Mouse (Mus musculus): ENCODE results near the gene Casd1. TPM values are rescaled to one million over a fixed set of nuclear protein-coding genes. Genes with fewer than 3 reads are reported as not detected.

The Casd1 gene
- 10 to 100 TPM; 21.7 to 26.0 TPM for total RNA-seq (2021)

DNA sequence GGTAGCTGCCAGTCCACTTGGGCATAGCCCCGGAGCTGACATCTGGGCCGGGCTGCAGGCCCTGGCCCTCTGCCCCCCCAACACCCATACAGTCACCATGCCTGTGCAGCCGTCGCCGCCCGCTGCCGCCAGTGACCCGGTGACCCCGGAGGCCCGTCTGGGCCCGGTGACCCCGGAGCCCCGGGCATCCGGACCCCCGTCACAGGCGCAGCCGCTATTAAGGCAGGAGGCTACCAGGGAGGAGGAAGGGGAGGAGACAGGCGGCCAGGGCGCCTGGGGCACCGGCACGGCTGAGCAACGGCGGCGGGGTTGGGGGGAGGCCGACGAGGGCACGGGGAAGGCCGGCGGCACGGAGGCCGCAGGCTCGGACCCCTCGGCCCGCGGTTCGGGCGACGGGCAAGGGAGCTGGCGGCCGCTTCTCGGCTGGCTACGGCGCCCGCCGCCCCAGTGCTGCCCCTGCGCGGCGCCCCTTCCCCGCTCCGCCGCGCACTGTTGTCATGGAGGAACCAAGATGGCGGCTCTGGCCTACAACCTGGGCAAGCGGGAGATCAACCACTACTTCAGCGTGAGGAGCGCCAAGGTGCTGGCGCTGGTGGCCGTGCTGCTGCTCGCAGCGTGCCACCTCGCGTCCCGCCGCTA, at the start of gene Casd1:
Gene Casd1, plus strand, starts transcription at position 182 of the 639 bp plus-strand sequence.
- intact Hi-C loops (cut with DNase I): no loop called here
- peak; percentile 41 for DNase-seq (ENCODE audit: low spot score)

DNA sequence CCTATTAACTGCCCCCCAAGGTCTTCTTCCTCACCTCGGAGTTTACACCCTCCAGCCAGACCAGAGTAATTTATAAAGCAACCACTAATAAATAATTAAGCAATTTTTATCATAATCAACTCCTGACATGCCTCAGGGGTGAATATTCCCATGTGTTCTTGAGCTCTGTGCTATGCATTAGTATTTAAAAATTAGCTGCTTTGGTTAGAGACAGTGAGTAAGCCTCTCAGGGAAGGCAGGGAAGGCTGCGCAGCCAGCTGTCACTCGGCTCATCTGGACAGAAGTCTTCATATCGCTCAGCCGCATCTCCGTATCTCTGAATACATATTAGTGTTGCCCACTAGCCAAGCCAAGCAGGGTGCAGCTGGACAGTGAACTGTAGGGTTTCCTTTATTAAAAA, 45.3 kb upstream of the Casd1 start:
- no peak for DNase-seq (ENCODE audit: low spot score)
- intact Hi-C loops (cut with DNase I): loop anchor here (5.0 to 10.0 kb wide), 2 partner anchors 349 to 827 kb away; partner anchors contain the start of genes Asb4 and Ppp1r9a

DNA sequence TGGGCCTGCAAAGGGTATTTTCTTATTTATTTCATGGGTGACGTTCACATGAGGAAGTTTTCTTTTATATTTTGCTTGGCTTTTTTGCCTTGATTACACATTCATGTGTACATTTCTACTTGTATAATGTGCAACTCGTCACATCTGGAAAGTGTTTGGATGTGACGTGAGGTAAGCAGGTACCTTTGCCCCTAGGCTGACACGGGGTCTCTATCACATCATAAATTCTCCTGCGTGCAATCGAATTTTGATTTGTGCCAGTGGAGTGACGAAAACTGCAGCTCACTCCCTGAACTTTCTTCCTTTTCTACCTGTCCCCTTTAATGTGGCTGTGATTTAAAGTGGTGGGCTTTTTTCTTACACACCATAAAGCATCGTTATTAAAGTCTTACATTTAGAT, 43.6 kb upstream of the Casd1 start:
- intact Hi-C loops (cut with DNase I): loop anchor here (5.0 to 10.0 kb wide), 2 partner anchors 348 to 825 kb away; partner anchors contain the start of genes Asb4 and Ppp1r9a
- no peak for DNase-seq (ENCODE audit: low spot score)

DNA sequence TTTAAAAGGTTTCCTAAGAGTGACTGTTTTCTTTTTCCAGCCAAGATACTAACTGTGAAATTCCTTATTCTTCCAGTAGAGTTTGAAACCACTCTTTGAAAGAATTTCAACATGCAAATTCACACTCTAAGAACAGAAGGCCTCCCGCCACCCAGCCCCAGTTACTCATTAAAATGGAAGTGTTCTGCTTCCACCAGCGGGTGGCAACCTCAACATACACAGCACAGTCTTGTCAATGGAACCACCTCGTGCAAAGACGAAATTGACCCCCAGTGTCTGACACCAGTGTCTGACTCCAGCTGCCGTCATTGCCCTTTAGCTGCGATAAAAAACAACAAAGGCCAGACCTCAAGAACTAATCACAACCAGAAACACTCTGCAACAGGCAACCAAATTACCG, 43.0 kb upstream of the Casd1 start:
- intact Hi-C loops (cut with DNase I): loop anchor here (5.0 to 10.0 kb wide), 2 partner anchors 347 to 825 kb away; partner anchors contain the start of genes Asb4 and Ppp1r9a
- DNase-seq (ENCODE audit: low spot score): peak; percentile 8

DNA sequence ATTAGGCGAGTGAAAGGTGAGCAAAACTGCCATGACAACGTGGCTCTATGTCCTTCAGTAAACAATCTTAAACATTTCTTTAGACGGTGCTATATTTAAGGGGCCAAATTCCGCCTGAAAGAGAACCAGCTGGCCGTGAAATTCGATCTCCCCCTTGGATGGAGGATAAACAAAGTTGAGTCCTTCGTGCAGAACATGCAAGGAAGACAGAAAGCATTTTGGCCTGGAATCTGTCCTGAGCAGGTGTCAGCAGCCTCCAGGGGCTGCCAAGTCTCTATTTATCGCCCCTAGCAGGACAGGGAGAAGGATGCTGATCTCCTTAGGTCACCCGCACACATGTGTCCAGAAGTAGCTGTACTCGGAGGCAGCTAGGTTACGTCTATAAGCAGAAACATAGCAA, 39.5 kb upstream of the Casd1 start:
- intact Hi-C loops (cut with DNase I): no loop called here
- no peak for DNase-seq (ENCODE audit: low spot score)

DNA sequence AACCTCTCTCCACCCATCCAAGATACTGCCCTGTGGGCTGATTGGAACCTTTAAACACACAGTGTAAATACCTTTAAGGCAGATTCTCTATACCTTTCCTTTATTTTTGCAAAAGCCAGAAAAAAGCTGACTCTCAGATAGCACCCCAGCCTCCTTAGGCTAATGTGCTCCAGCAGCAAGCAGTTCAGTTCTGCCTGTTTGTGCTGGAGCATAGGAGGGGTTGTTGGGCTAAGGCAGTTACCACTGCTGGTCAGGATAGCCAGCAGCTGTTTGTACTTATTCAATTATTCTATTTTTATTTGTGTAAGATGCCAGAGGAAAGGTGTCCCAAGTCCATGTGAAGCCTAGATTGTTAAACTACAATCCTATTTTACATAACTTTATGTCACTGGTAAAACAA, 39.0 kb upstream of the Casd1 start:
- intact Hi-C loops (cut with DNase I): no loop called here
- DNase-seq (ENCODE audit: low spot score): no peak

DNA sequence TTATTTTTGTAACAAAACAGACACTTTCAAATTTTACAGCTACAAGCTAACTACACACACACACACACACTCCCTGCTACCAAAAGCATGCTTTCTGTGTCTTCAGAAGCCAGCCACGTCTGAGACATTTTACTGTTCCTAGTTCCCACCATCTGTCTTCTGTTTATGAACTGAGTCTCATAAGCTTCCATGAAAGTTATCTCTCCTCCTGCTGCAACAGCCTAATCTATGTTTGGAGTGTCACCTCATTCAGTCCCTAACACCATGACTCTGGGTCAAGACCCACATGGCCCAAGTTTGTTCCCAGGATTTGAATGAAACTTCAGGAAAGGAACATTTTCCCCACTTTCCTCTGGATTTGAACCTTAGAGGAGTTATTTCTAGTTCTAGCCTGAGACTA, 38.2 kb upstream of the Casd1 start:
- intact Hi-C loops (cut with DNase I): no loop called here
- DNase-seq (ENCODE audit: low spot score): no peak

DNA sequence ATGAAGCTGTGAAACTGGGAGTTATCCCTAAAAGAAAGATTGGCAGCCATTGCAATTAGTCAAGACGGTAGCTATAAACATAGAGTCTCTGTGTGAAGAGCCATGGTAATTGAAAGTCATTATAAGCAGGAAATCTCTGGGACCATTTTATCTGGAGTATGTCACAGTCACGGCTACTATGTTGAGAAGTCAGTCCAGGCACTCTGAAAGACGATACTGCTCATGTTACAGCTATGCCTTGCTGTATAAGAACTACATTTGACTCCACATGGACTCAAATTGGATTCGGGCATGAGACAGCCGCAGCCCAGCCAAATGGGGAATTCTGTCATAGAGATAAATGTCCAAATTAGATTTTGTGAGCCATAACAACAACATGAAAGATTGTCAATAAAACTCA, 37.2 kb upstream of the Casd1 start:
- DNase-seq (ENCODE audit: low spot score): no peak
- intact Hi-C loops (cut with DNase I): no loop called here

DNA sequence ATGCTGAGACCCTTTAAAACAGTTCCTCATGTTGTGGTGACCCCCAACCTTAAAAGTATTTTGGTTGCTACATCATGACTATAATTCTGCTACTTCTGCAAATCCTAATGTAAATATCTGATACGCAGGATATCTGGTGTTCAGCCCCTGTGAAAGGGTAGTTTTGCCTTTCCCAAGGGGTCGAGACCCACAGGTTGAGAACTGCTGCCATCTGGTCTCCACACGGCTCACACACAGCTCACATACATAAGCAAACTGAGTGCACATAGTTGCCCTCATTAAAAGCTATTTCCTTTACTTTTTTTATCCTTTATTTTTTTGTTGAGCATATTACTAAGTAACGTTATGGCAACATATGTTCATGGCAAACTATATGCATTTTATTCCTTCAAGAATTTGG, 30.2 kb upstream of the Casd1 start:
- intact Hi-C loops (cut with DNase I): no loop called here

DNA sequence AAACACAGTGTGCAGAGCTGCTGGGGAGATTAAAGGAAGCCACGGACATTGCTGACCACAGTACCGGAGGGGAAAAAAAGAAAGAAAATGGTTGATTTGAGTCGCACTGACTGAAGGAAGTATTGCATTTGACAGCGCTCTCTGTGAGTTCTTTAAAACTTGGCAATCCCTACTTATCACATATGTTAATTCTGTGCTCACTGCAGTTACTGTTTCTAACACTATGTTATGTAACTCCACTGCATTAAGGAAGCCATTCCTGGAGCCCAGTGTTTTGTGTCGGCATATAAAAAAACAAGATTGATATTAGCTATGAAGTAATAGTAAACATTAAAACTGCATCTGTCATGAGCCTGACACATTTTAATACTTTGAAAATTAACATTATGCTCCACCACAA, 22.9 kb upstream of the Casd1 start:
- intact Hi-C loops (cut with DNase I): no loop called here
- no peak for DNase-seq (ENCODE audit: low spot score)

More for the DNA sequence above, 30.2 kb upstream of the Casd1 start:
- DNase-seq (ENCODE audit: low spot score): no peak

DNA sequence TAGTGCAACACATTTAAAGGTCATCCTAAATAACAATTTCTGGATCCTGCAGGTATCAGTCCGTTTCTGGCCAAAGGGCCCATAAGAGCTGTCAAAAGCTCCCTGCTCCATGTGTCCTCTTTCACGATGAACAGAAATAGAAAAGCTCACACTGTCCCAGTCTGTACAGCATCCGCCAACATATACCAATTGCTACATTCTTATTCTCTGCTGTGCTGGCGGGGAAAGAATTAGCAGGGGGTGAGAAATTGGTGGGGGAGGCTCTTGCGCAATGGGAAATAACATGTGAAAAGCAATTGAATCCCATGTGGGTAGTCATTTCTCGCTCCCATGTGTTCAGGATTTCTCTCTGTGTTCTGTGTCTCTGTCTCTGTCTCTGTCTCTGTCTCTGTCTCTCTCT, 22.3 kb upstream of the Casd1 start:
- DNase-seq (ENCODE audit: low spot score): no peak
- intact Hi-C loops (cut with DNase I): no loop called here

DNA sequence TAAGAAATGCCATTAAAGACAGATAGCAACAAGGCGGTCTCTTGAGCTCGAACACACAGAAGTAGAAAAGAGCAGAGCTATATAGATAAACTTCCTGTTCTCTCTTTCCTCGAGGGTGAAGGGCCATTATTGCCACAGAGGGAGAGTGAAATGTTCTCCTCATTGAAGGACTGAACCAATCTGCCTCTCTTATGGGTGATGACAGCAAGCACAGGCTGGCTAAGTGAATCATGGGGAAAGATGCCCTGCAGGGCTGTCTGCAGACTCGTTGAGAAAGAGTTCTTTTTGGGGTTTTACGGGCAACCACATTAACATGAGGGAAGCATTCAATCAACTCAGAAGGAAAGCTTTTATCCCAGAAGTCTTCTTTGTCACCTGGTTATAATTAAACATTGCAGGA, 21.0 kb upstream of the Casd1 start:
- intact Hi-C loops (cut with DNase I): no loop called here
- DNase-seq (ENCODE audit: low spot score): no peak

DNA sequence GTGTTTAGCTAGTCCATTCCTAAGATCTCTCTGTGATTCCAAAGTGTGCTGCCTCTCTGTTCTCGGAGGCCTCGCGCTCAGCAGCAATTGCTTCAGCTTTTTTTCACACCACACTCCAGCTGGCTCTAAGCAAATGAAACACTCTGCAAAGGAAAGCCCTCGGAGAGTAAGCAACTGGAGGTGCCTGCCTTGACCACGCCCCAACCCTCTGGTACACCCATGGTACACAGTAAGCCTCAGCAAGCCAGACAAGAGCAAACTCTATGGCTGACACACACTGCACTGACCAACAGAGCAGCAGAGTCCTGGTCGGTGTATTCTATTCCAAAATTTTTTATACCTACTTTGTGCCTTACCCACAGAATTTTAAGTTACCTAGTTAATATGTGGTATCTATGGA, 17.2 kb upstream of the Casd1 start:
- no peak for DNase-seq (ENCODE audit: low spot score)

DNA sequence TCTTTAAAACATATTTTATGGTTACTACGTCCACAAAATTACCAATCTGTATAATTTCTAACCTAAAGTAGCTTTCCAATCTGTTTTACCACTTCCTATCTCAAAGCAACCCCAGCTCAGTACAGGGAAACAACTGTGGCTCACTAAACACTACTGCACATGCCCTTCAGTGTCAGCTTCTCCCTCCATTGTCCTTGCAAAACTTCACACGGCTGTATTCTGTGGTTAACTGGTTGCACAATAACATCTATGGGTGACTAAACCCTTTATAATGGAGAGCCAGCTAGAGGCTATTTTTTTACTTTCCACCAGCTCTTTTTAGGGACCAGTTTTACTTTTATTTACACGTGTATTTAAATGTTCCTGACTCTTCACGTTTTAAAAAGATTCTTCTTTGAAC, 12.7 kb upstream of the Casd1 start:
- no peak for DNase-seq (ENCODE audit: low spot score)
- intact Hi-C loops (cut with DNase I): no loop called here

More for the DNA sequence above, 17.2 kb upstream of the Casd1 start:
- intact Hi-C loops (cut with DNase I): no loop called here

DNA sequence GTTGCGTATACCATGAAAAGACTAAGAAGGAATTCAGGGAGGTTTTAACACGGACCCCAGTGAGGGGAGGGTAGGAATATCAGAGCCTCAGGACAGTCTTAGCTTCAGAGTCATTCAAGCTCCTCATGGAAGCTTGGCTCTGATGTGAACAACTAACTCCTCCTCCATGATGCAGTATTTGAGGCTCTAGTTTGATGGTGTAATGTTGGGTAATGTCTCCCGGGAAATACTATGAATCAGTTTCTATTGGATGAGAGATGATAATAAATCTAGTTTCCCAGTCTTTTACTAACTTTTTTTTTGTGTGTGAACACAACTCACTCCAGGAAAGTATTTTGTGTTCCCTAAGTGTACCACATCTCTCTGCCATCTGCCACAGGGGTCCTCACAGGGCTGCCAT, 11.9 kb upstream of the Casd1 start:
- no peak for DNase-seq (ENCODE audit: low spot score)
- intact Hi-C loops (cut with DNase I): no loop called here

DNA sequence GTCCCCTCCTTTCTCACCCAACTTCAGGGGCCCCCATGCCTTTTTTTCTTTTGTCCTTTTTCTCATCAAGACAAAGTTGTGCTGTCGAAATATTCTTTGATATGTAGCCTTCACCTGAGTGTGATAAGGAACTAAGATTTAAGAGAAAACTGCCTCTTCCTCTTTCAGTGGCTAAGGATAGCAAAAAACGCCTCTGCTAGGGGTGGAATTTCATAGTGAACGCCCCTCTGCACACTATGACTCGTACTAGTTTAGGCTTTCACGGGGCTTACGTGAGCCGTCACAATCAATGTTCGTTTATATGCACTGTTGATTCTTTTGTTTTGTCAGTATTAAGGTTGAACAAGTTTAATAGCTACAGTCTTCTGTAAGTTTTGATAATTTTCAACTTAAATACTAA, 10.6 kb upstream of the Casd1 start:
- intact Hi-C loops (cut with DNase I): no loop called here
- no peak for DNase-seq (ENCODE audit: low spot score)

DNA sequence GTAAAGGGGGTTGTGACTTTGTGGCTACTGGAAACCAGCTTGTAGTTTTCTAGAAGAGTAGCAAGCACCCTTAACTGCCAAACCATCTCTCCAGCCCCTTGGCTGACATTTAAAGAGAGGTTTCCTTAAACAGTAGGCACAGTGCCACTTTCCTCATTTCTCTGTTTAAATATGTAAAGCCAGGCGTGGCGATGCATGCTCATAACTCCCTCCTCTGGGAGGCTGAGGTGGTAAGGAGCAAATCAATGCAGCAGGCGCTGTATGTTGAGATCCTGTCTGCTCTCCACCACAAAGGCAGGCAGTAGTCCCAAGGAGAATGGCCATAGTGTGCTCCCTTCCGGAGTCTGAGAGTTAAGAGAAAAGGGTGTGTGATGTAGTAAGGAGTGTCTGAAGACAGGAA, 2.9 kb upstream of the Casd1 start:
- no peak for DNase-seq (ENCODE audit: low spot score)
- intact Hi-C loops (cut with DNase I): no loop called here

DNA sequence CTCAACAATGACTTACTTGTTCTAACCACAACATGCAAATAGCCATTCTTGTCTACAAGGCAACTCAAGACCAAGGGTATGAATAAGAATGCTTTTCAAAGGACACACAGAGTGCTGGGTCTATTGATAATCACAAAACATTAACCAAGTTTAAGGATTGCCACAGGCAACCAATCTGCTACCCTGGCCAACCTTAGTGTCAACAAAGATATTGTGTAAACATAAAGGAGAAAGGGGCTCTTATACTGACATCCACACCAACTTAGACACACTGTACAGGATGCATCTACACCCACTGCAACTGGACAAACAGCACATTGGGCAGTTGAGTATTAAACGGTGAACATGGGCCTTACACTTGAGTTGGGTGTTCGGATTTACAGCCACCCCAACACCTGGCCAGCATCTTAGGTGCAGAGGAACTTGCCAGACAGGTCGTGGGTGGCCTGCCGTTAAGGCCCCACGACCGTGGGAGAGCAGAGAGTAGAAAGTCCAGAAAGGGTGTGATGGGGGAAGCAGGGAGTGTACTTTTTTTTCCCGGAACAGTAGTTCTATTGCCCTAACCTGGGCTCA, 468 bp upstream of the Casd1 start:
- intact Hi-C loops (cut with DNase I): no loop called here
- DNase-seq (ENCODE audit: low spot score): no peak

DNA sequence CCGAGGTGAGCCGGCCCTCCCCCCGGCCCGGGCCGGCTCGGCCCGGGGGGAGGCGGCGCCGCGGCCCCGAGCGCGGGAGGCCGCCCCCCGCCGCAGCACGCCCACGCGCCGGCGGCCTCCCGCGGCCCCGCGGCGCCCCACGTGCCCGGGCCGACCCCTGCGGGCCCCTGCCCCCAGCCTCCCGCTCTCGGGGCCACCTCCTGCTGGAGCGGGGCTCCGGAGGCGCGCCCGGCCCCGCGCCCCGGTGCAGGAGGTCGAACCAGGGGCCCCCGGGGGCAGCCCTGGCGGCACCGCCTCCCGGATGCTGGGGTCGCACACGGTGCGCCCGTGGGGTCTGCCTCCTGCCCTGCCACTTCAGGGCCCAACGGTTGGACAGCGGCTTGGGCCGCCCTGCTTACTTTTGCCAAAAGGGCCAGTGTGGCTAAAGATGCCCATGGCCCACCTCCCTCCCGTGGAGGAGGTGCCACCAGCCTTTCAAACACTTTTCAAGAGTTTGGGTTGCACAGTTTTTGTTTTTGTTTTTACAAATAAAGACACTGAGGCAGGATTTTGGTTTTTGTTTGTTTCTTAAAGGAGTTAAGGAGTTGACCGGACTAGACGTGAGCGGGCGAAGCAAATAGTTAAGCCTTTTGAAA, 775 bp downstream of the Casd1 start:
- intact Hi-C loops (cut with DNase I): no loop called here
- DNase-seq (ENCODE audit: low spot score): peak; percentile 6

DNA sequence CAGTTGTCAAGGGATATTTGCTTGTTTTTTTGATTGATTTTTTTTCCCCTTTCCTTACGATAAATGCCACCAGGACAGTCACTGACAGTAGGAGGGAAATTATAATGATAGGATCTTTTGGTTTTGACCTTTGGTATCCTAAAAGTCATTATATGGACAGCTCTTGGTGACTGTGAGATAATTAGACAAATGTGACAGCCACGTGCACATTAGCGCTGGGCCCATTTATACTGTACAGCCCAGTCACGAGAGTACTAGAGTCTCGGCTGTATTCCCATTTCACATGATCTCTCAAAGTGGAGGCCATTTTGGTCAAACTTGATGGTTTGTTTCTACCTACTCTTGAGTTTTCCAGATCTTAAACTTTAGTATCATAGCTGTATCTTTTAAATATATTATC, 1.4 kb downstream of the Casd1 start:
- no peak for DNase-seq (ENCODE audit: low spot score)
- intact Hi-C loops (cut with DNase I): no loop called here

DNA sequence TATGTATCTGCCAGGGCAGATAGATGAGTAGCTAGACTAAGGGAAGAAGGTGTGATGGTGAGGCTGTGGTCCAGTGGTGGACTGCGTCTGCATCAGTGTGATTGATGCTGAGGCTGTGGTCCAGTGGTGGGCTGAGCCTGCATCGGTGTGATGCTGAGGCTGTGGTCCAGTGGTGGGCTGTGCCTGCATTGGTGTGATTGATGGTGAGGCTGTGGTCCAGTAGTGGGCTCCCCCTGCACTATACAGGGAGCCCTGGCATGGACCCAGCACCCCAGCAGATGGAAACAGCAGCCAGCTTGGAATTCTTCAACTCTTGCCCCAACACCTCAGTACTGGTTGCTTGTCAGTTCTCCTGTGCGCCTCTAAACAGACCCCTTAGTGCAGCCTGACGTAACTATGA, 5.8 kb downstream of the Casd1 start:
- intact Hi-C loops (cut with DNase I): no loop called here

More for the DNA sequence above, 5.8 kb downstream of the Casd1 start:
- no peak for DNase-seq (ENCODE audit: low spot score)
